Mouse (Mus musculus): ENCODE measurements around the gene Supt20. TPM values are rescaled to one million over a fixed set of nuclear protein-coding genes. Genes with fewer than 3 reads are reported as not detected.
A peak's percentile ranks its signal among the peaks of the same experiment; 100 is the strongest.

Supt20 gene
- total RNA-seq, 2 experiments from 2014 or later = 16.7 to 19.3 TPM

DNA sequence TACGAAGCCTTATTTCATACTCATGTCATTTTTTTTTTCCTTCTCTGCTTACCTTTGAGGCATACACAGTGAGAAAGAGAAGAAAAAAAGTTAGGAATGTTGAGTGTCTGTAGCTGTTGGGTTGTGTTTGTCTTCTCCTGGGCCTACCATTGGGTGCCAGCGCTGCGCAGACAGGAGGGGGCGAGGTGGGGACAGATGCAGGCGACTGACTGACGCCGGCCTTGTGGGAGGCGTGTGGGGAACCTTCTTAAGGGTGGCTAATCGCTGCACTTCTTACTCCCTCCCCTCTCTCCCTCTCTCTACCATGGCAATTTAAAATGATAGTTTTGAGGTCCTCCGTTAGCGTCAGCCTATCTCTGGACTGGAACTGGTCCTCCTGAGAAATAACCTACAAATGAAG is 63.5 kb downstream of the Supt20 start:
- DNase-seq = peak; percentile 19 to 33

DNA sequence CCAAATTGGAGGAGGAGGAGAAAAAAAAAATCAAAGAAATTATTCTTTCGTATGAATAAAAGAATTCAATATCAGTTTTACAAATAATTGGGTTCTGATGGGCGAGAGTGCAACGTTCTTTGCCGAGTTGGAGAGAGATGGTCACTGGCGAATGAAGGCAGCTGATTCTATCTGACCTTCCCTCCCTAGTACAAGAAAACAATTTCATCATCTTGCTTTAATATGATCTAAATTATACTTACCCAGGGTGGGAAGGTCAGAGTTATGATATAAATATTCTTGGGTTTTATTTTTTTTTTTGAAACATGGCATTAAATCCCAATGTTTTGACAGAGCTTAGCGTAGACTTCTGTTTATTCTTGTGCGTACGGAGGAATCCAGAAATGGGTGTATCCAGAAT is 64.8 kb downstream of the Supt20 start:
- DNase-seq = no peak

DNA sequence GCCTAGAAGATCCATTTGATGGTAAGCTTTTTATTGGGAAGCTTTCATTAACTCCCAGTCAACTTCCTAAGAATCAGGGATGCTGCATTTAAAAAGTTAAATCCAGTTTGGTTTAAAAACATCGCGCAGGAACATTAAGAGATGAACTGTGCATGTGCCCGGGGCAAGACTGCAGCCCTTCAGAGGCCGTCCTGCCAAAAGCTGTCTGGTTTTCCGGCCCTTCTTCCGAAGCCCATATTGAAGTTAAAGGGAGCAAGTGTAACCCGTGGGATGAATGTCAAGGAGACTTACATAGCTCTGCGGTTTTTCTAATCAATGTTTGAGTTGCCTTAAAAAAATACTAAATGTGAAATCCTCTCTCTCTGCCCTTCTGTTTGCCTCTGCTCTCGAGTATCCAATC is 66.6 kb downstream of the Supt20 start:
- no peak for DNase-seq

DNA sequence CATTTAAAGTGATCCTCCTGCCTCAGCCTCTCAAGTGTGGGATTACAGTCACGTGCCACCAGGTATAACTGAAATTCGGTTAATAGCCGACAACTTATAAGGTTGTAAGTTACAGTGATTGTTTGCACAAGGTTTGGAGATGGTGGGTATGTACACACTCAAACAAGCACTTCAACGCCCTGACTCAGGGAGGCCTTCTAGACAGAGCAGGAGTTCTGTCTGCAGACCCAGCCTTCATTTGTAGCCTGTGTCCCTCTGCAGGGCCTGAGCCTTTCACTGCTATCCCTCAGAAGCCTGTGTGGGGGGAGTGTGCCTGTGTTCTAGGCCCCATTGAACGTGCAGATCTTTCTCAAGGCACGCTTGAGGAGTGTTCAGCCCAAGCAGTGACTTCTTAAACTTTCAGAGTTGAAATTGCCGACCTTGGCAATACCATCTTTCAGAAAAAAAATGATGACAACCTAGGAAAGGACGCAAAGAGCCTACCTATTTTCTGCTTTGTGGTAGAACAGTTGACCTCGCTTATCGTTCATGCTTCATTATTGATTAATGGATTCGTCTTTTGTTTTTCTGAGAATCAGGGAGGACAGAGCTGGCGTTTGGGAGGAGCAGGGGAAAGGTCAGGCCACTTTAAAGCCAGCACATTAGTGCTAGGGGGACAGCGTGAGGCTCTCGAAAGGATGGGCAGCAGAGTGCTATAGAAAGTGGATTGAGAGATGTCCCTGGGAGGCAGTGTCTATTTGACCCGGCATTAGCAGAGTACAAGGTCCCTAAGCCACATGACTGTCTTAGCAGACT is 67.9 kb downstream of the Supt20 start:
- DNase-seq = no peak

DNA sequence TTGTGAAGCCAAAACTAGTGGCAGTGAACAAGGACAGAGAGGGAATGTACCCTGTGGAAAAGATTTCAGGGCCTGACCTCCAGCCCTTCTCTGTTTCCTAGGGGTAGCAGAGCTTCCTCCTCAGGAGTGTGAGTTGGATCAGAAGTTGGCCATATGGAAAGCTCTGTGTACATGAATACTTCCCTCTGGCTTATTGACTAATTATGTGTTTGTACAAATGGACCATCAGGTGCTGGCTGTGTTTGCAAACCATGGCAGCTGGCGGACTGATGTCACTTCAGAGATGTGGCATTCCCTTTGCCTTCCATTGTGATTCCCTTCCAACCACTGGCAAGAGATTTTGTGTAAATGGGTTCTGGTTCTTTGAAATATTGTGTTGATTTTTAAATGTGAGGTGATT is 68.7 kb downstream of the Supt20 start:
- DNase-seq = no peak

DNA sequence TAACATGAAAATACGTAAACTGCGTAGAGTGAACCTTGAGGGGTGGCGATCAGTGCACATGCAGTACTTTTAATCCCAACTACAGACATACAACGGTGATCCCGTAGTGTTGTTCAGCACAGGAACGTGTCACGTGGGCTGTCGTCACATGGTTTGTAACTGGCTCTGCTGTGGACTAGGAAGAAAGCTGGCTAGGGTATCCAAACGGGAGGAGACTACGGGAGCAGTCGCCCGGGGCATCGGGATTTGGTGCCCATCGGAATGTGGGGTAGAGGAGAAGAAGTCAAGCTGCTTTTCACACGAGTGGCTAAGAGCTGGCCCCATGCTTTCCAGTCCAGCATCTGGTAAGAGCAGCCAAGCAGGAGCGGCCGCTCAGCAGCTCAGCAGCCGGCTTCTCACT is 71.8 kb downstream of the Supt20 start:
- peak; percentile 70 for DNase-seq

DNA sequence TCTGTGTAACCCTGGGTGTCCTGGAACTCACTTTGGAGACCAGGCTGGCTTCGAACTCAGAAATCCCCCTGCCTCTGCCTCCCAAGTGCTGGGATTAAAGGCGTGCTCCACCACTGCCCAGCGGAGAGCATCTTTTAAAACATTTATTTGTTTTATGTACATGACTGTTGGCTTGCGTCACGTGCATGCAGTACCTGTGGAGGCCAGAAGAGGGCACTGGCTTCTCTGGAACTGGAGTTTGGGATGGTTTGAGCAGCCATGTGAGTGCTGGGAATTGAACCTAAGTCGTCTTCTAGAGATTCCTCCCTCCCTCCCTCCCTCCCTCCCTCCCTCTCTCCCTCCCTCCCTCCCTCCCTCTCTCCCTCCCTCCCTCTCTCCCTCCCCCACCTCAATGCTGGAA is 72.9 kb downstream of the Supt20 start:
- peak in 1 of 2 experiments; percentile 10 for DNase-seq

DNA sequence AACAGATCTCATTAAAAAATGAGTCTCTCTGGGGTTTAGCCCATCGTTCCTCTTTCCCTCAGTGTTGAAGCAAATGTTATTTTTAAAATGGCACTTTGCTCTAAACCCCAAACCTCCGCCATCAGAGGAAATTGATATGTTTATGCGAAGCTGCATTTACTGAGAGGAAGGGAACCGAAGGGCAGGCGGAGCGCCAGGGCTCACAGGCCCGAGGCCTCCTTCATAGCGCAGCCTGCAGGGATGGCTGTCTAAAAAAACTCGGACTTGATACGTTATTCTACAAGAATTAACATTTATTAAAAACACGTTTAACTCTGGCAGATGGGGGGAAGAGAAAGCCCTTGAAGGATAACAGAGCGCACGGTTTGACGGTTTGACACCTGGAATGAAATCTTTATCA is 73.4 kb downstream of the Supt20 start:
- no peak for DNase-seq

DNA sequence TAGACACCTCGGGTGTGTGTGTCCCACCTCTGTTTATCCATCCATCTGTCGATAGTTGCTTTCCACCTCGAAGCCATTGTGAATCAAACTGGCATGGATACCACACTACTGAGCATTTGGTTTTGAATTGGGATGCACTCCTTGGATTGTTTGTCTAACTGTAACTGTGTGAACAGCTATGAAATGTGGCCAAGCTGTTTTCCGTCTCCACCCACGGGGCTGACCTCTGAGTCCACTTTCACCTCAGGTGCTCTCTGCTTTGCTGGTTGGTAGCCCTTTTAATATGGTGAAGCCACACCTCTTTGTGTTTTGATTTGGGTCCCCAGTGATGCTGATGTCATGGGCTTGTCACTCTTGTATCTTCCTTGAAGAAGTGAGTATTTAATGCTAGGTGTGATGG is 74.2 kb downstream of the Supt20 start:
- DNase-seq = no peak

DNA sequence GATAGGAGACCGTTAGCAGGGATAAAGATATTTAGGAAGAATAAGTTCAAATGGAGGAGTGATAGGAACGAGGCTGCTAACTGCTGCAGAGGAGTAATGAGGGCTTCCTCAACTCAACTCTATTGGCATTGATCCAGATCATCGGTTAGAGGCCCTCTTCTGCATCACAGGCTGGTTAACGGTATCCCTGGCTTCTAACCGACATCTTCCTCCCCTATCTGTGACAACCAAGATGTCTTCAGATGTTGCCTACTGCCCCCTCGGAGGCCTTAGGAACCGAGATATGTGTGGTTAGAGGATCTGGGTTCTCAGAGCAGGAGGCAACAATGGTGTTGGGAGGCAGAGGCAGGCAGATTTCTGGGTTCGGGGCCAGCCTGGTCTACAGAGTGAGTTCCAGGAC is 76.0 kb downstream of the Supt20 start:
- no peak for DNase-seq

DNA sequence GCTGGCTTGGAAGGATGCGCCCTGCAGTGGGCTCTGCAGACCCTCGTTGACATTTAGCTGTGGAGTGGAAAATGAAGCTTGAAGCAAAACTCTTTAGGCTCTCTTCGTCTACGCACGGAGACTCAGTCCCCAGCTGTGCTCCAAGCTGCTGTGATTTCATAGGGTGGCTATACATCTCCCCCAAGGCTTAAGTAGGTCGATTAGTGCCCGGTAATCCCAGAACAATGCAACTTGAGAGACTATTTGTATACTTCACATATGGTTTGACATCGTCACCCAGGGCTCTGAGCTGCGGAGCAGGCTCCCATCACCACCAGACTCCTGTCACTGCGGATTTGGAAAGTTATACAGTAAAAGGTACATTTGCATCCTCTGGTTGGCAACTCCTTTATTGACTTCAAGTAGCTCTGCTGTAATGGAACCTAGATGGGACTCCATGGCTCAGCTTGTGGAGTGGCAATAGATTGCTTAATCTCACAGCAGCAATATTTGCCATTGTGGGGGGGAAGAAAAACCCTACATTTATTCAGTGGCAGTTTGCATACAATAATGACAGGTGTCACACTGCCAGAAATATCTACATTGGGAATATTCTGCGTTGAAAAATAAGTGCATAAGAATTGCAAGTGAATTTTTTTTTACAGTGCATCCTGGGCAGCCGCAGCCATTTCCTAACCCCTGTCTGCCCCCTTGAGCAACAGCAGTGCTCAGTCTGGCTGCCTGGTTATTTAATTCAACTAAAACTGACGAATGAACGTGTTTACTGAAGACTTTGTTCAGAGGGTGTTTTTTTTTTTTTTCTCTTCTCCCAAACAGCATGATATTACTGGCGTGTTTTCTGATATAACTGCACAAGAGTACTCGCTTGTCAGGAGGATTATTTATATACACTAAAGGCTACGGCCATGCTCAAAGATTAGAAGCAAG is 77.0 kb downstream of the Supt20 start:
- no peak for DNase-seq

DNA sequence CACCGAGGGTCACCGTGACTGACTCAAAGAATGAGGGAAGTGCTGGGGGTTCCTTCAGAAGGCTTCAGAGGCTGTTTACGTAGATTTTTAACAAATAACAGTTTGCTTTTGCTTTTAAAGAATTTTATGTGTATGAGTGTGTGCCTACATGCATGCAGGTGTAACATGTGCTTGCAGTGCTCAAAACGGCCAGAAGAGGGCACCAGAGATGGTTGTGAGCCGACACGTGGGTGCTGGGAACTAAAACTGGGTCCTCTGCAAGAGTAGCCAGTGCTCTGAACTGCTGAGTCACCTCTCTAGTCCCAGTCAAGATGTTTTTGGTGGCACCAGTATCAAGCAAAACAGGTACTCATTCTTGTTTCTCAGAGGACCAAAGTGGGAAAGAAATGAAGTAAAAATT is 81.0 kb downstream of the Supt20 start:
- no peak for DNase-seq

DNA sequence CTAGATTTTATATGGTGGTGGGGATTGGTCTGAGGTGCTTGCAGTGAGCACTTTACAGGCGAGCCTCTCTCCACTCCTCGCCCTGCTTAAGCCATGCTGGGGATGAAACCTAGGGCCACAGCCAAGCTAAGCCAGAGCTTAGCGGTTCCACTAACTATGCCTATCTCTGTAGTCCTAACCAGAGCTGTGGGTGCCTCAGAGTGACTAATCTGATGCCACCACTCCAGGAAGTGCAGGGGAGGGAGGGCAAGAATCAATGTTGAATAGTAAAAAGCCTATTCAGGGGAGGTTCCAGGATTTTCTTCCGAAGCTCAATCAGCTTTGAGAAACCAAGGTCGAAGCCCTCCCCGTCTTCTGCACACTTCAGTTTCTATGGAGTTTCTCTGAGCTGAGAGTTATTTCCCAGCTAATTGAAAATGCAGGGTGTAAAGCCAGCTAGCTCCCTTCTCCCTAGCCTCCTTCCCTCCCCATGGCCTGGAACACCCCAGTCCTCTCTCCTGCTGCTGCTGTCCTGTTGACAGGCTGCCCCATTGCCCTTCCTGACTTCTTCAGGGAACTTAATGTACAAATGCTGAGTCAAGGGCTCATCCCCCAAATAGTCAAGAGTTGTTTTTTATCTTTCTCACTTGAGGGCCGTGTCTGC is 83.5 kb downstream of the Supt20 start:
- no peak for DNase-seq

Other genes starting within 250 kb of the Supt20 start
- gene Gm21958, start 21.5 kb downstream of the Supt20 start, total RNA-seq (2021) = not detected
- 10 to 100 TPM; 17.8 to 19.3 TPM for gene Exosc8, start 42.6 kb downstream of the Supt20 start, total RNA-seq (2021)
- gene Alg5, start 42.7 kb downstream of the Supt20 start, total RNA-seq (2021) = 10 to 100 TPM; 10.6 to 11.4 TPM
- 1 to 10 TPM; 1.7 to 1.9 TPM for gene Smad9, start 62.8 kb downstream of the Supt20 start, total RNA-seq (2021)
- 10 to 100 TPM; 16.6 to 19.1 TPM for gene Rfxap, start 115.0 kb downstream of the Supt20 start, total RNA-seq (2021)
- gene Sertm1, start 223.1 kb downstream of the Supt20 start, total RNA-seq (2021) = under 1 TPM; 0.10 to 0.27 TPM

Measured in heart, adult 18-20 months (tissue).